Mouse (Mus musculus): ENCODE measurements around the gene Mfsd6l. TPM values are rescaled to one million over a fixed set of nuclear protein-coding genes. Genes with fewer than 3 reads are reported as not detected.

The Mfsd6l gene
- polyA plus RNA-seq, 1 experiment = 0.05 TPM

- no peak for DNase-seq
- TF ChIP-seq POLR2A (IDR thresholded peaks at IDR 0.05; ENCODE audit: borderline replicate concordance, insufficient read depth, low read length) = no peak
- TF ChIP-seq CTCF (IDR thresholded peaks at IDR 0.05; ENCODE audit: borderline replicate concordance, insufficient read depth, low read depth, low read length) = no peak
- Histone ChIP-seq H3K4me3 (replicated peaks; ENCODE audit: insufficient read depth, low read depth, low read length) (no peak overlapping the region), H3K27me3 (ENCODE audit: control insufficient read depth, insufficient read depth, low read length) (no peaks in the 10 kb centered on the region), H3K27ac (ENCODE audit: insufficient read depth, low read length) (no peak overlapping the region), H3K4me1 (ENCODE audit: control insufficient read depth, insufficient read depth, low read length) (peaks cover 6% of the 10 kb centered on the region)
- WGBS = 85% methylated on average over 1 of the region's 1 CpGs
Measured at GRCm38 (mm10) chr11:68577076-68577475, 21.1 kb downstream of the Mfsd6l start.

GRCm38 (mm10) chr11:68579462-68579881 lies 23.5 kb downstream of the Mfsd6l start:
- H3K4me3 ChIP-seq (replicated peaks; ENCODE audit: insufficient read depth, low read depth, low read length) = no peak overlapping the region
- H3K27me3 ChIP-seq (ENCODE audit: control insufficient read depth, insufficient read depth, low read length) = no peaks in the 10 kb centered on the region
- H3K4me1 ChIP-seq (ENCODE audit: control insufficient read depth, insufficient read depth, low read length) = peaks cover 6% of the 10 kb centered on the region
- H3K27ac ChIP-seq (ENCODE audit: insufficient read depth, low read length) = peak overlapping the region; percentile 24; the same call in 1 of the 2 replicates
- WGBS = 2% methylated on average over 9 of the region's 9 CpGs
- DNase-seq = peak; percentile 66 to 71
- TF ChIP-seq CTCF (IDR thresholded peaks at IDR 0.05; ENCODE audit: borderline replicate concordance, insufficient read depth, low read depth, low read length) (no peak; the same call in 1 of the 2 replicates), POLR2A (IDR thresholded peaks at IDR 0.05; ENCODE audit: borderline replicate concordance, insufficient read depth, low read length) (peak; percentile 58; the same call in 1 of the 2 replicates)

GRCm38 (mm10) chr11:68580566-68580965 lies 24.6 kb downstream of the Mfsd6l start:
- Histone ChIP-seq H3K27ac (ENCODE audit: insufficient read depth, low read length) (no peak overlapping the region), H3K4me3 (replicated peaks; ENCODE audit: insufficient read depth, low read depth, low read length) (no peak overlapping the region), H3K4me1 (ENCODE audit: control insufficient read depth, insufficient read depth, low read length) (peaks cover 6% of the 10 kb centered on the region), H3K27me3 (ENCODE audit: control insufficient read depth, insufficient read depth, low read length) (no peaks in the 10 kb centered on the region)
- DNase-seq = no peak
- 79% methylated on average over 6 of the region's 6 CpGs for WGBS
- TF ChIP-seq POLR2A (IDR thresholded peaks at IDR 0.05; ENCODE audit: borderline replicate concordance, insufficient read depth, low read length) = no peak
- TF ChIP-seq CTCF (IDR thresholded peaks at IDR 0.05; ENCODE audit: borderline replicate concordance, insufficient read depth, low read depth, low read length) = no peak

GRCm38 (mm10) chr11:68583225-68583624 lies 27.2 kb downstream of the Mfsd6l start:
- Histone ChIP-seq H3K4me3 (replicated peaks; ENCODE audit: insufficient read depth, low read depth, low read length) (no peak overlapping the region), H3K4me1 (ENCODE audit: control insufficient read depth, insufficient read depth, low read length) (peaks cover 6% of the 10 kb centered on the region), H3K27ac (ENCODE audit: insufficient read depth, low read length) (no peak overlapping the region), H3K27me3 (ENCODE audit: control insufficient read depth, insufficient read depth, low read length) (no peaks in the 10 kb centered on the region)
- no peak for TF ChIP-seq CTCF (IDR thresholded peaks at IDR 0.05; ENCODE audit: borderline replicate concordance, insufficient read depth, low read depth, low read length)
- no peak for TF ChIP-seq POLR2A (IDR thresholded peaks at IDR 0.05; ENCODE audit: borderline replicate concordance, insufficient read depth, low read length)
- 49% methylated on average over 13 of the region's 13 CpGs for WGBS
- peak; percentile 34 to 50 for DNase-seq

- Histone ChIP-seq H3K27me3 (ENCODE audit: control insufficient read depth, insufficient read depth, low read length) (no peaks in the 10 kb centered on the region), H3K27ac (ENCODE audit: insufficient read depth, low read length) (no peak overlapping the region), H3K4me1 (ENCODE audit: control insufficient read depth, insufficient read depth, low read length) (peaks cover 6% of the 10 kb centered on the region), H3K4me3 (replicated peaks; ENCODE audit: insufficient read depth, low read depth, low read length) (no peak overlapping the region)
- TF ChIP-seq POLR2A (IDR thresholded peaks at IDR 0.05; ENCODE audit: borderline replicate concordance, insufficient read depth, low read length) = no peak
- TF ChIP-seq CTCF (IDR thresholded peaks at IDR 0.05; ENCODE audit: borderline replicate concordance, insufficient read depth, low read depth, low read length) = no peak
- DNase-seq = no peak
- WGBS = 64% methylated on average over 8 of the region's 8 CpGs
Measured at GRCm38 (mm10) chr11:68583906-68584480, 28.0 kb downstream of the Mfsd6l start.

- DNase-seq = no peak
- WGBS = 52% methylated on average over 3 of the region's 3 CpGs
- Histone ChIP-seq H3K4me3 (replicated peaks; ENCODE audit: insufficient read depth, low read depth, low read length) (no peak overlapping the region), H3K27me3 (ENCODE audit: control insufficient read depth, insufficient read depth, low read length) (no peaks in the 10 kb centered on the region), H3K27ac (ENCODE audit: insufficient read depth, low read length) (no peak overlapping the region), H3K4me1 (ENCODE audit: control insufficient read depth, insufficient read depth, low read length) (no peaks in the 10 kb centered on the region)
- no peak for TF ChIP-seq POLR2A (IDR thresholded peaks at IDR 0.05; ENCODE audit: borderline replicate concordance, insufficient read depth, low read length)
- TF ChIP-seq CTCF (IDR thresholded peaks at IDR 0.05; ENCODE audit: borderline replicate concordance, insufficient read depth, low read depth, low read length) = no peak
Measured at GRCm38 (mm10) chr11:68585890-68586289, 29.9 kb downstream of the Mfsd6l start.

- DNase-seq = no peak
- H3K27me3 ChIP-seq (ENCODE audit: control insufficient read depth, insufficient read depth, low read length) = no peaks in the 10 kb centered on the region
- 75% methylated on average over 5 of the region's 5 CpGs for WGBS
- no peaks in the 10 kb centered on the region for H3K4me1 ChIP-seq (ENCODE audit: control insufficient read depth, insufficient read depth, low read length)
- TF ChIP-seq POLR2A (IDR thresholded peaks at IDR 0.05; ENCODE audit: borderline replicate concordance, insufficient read depth, low read length) (no peak), CTCF (IDR thresholded peaks at IDR 0.05; ENCODE audit: borderline replicate concordance, insufficient read depth, low read depth, low read length) (no peak)
- H3K4me3 ChIP-seq (replicated peaks; ENCODE audit: insufficient read depth, low read depth, low read length) = no peak within 1 kb of the TSS
- no peak within 1 kb of the TSS for H3K27ac ChIP-seq (ENCODE audit: insufficient read depth, low read length)
Measured at GRCm38 (mm10) chr11:68586721-68587120, 30.7 kb downstream of the Mfsd6l start, which contains the start of gene Ccdc42. Ccdc42 (plus strand) TSS chr11:68587021.
